Mouse (Mus musculus) lung, embryonic 14.5 days (tissue): ENCODE measurements at regions not wholly inside any gene's neighbourhood (a gene's known extent, or its start where the extent isn't known, plus 50 kb on each side); places are given as distances from the start of the nearest gene placed in this dataset.

Experiments used
- ATAC-seq: fragments of 200-750 bp; cut with Nextera tagmentation; 2 replicates; pipeline ENCODE4 v1.8.0; 2017; ENCODE audit warnings: mild to moderate bottlenecking, moderate TSS enrichment, moderate library complexity; ENCODE audit not compliant: insufficient read depth
- DNase-seq: peaks from one replicate; pipeline ENCODE4 v3.0.0-alpha.2; 2015
- H3K27ac ChIP-seq: fragments of 300-500 bp; sonication (generic); 2 replicates; pipeline ENCODE4 v1.5.1; 2014; ENCODE audit warnings: low read depth, mild to moderate bottlenecking, moderate library complexity
- H3K27me3 ChIP-seq: fragments of 300-500 bp; sonication (generic); 2 replicates; pipeline ENCODE4 v1.6.1; 2014; ENCODE audit warnings: low read length, control low read depth; ENCODE audit not compliant: insufficient read depth
- H3K36me3 ChIP-seq: fragments of 300-500 bp; sonication (generic); 2 replicates; pipeline ENCODE4 v1.6.1; 2014; ENCODE audit warnings: control low read depth; ENCODE audit not compliant: insufficient read depth
- H3K4me1 ChIP-seq: fragments of 300-500 bp; sonication (generic); 2 replicates; pipeline ENCODE4 v1.6.1; 2014; ENCODE audit warnings: antibody characterized with exemption, control low read depth; ENCODE audit not compliant: insufficient read depth
- H3K4me2 ChIP-seq: fragments of 300-500 bp; sonication (generic); 2 replicates; pipeline ENCODE4 v1.6.1; 2014; ENCODE audit warnings: mild to moderate bottlenecking
- H3K4me3 ChIP-seq: fragments of 300-500 bp; sonication (generic); 2 replicates; pipeline ENCODE4 v1.5.1; 2014; ENCODE audit warnings: low read depth, low read length
- H3K9ac ChIP-seq: fragments of 300-500 bp; sonication (generic); 2 replicates; pipeline ENCODE4 v1.6.1; 2014
- H3K9me3 ChIP-seq: fragments of 300-500 bp; sonication (generic); 2 replicates; pipeline ENCODE4 v1.6.1; 2016; ENCODE audit warnings: low read depth, low read length, control low read depth
- CTCF ChIP-seq: IDR thresholded peaks from 2 replicates; pipeline ENCODE4 v1.5.1; 2016; ENCODE audit warnings: antibody characterized with exemption, low read depth
- WGBS: fragments of 180-500 bp; shearing (Covaris S2); extraction: QIAGEN DNeasy Blood & Tissue Kit; methylation state at CpG from one replicate; pipeline ENCODE4 v1.1.7; 2014; 5-methylcytosine and 5-hydroxymethylcytosine counted together

GRCm38 (mm10) chr7:144993566-144993965 lies 53.8 kb upstream of the Ccnd1 start:
- Histone ChIP-seq H3K9me3 (no peaks in the 10 kb centered on the region), H3K27me3 (no peaks in the 10 kb centered on the region), H3K4me2 (no peak overlapping the region), H3K9ac (no peak overlapping the region), H3K36me3 (no peaks in the 10 kb centered on the region), H3K4me3 (no peak overlapping the region), H3K27ac (no peak overlapping the region), H3K4me1 (no peaks in the 10 kb centered on the region)
- DNase-seq = no peak
- WGBS = 79% methylated on average over 4 of the region's 4 CpGs
- ATAC-seq = no peak
- no peak for TF ChIP-seq CTCF

GRCm38 (mm10) chr7:144991760-144992159 lies 52.0 kb upstream of the Ccnd1 start:
- H3K36me3 ChIP-seq = no peaks in the 10 kb centered on the region
- ATAC-seq = no peak
- TF ChIP-seq CTCF = no peak
- no peaks in the 10 kb centered on the region for H3K9me3 ChIP-seq
- no peak overlapping the region for H3K4me2 ChIP-seq
- WGBS = 82% methylated on average over 1 of the region's 1 CpGs
- H3K27ac ChIP-seq = no peak overlapping the region
- H3K4me3 ChIP-seq = no peak overlapping the region
- no peak overlapping the region for H3K9ac ChIP-seq
- H3K4me1 ChIP-seq = no peaks in the 10 kb centered on the region
- DNase-seq = no peak
- no peaks in the 10 kb centered on the region for H3K27me3 ChIP-seq
